Mouse (Mus musculus): ENCODE measurements around the gene Prpf31.

Gene Prpf31

DNA sequence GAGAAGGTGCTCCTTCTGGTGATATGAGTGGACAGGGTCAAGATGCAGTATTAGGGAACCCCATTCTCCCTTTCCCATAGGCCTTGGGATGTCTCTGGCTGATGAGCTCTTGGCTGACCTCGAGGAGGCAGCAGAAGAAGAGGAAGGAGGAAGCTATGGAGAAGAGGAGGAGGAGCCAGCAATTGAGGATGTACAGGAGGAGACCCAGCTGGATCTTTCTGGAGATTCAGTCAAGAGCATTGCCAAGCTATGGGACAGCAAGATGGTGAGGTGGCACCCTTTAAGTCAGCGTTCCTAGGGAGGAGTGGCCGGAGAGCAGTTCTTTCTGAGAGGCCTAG, 662 bp downstream of the Prpf31 start:
- DNase-seq, result no peak

GRCm38 (mm10) chr7:3643412-3643811, 13.6 kb downstream of the Prpf31 start:
- no peak for DNase-seq

- DNase-seq, result no peak
Observed at GRCm38 (mm10) chr7:3643843-3644242, 14.1 kb downstream of the Prpf31 start.

GRCm38 (mm10) chr7:3644348-3644671, 14.5 kb downstream of the Prpf31 start:
- no peak for DNase-seq

- DNase-seq, result peak; percentile 96
Observed at GRCm38 (mm10) chr7:3644672-3645487, 15.1 kb downstream of the Prpf31 start, which contains the start of gene Cnot3. Gene Cnot3, plus strand, starts transcription at chr7:3645268.

GRCm38 (mm10) chr7:3645488-3646025, 15.8 kb downstream of the Prpf31 start:
- DNase-seq, result no peak

GRCm38 (mm10) chr7:3646188-3646587, 16.4 kb downstream of the Prpf31 start:
- no peak for DNase-seq

- no peak for DNase-seq
Observed at GRCm38 (mm10) chr7:3646641-3647040, 16.9 kb downstream of the Prpf31 start.

DNA sequence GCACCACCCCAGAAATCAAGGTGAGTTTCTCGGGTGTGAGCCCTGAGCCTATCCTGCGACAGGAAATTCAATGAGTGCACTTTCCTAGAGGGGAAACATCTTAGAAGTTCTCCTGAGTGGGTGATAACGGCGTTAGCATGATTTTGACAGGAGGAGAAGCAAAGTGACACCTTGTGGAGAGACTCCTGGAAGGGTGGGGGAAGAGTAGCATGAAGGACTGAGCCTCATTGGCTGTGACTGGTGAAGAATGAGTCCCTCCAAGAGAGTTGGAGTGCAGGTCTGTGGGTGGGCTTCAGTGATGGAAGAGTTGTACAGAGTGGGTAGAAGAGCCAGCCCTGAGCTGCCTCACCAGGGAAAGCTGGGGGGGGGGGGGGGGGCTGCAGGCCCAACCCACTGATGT, 27.2 kb downstream of the Prpf31 start:
- DNase-seq, result no peak

GRCm38 (mm10) chr7:3658578-3658977, 28.8 kb downstream of the Prpf31 start:
- DNase-seq, result no peak

DNA sequence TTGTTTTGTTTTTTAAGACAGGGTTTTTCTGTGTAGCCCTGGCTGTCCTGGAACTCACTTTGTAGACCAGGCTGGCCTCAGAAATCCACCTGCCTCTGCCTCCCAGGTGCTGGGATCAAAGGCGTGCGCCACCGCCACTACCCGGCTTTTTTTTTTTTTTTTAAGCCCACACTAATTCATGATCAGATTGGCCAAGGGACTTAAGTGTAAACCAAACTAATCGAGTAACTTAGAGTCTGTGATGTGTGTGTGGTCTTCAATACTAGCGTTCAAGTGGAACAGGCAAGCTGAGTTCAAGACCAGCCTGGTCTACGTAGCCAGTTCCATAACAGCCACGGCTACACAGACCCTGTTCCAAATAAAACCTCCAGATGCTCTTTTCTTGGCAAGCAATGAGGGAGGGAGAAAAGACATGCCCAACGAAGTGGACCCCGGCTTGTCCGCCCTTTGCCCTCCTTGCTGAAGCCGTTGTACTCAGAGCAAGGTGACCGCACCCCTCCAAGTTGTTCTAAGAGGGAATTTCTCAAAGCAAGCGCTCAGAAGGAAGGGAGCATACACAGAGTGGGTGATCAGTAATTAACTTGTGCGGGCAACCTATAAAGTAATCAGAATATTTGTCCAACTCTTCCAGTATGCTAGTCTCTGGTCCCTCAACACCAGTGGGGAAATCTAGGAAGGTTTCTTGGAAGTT, 34.9 kb downstream of the Prpf31 start:
- no peak for DNase-seq

DNA sequence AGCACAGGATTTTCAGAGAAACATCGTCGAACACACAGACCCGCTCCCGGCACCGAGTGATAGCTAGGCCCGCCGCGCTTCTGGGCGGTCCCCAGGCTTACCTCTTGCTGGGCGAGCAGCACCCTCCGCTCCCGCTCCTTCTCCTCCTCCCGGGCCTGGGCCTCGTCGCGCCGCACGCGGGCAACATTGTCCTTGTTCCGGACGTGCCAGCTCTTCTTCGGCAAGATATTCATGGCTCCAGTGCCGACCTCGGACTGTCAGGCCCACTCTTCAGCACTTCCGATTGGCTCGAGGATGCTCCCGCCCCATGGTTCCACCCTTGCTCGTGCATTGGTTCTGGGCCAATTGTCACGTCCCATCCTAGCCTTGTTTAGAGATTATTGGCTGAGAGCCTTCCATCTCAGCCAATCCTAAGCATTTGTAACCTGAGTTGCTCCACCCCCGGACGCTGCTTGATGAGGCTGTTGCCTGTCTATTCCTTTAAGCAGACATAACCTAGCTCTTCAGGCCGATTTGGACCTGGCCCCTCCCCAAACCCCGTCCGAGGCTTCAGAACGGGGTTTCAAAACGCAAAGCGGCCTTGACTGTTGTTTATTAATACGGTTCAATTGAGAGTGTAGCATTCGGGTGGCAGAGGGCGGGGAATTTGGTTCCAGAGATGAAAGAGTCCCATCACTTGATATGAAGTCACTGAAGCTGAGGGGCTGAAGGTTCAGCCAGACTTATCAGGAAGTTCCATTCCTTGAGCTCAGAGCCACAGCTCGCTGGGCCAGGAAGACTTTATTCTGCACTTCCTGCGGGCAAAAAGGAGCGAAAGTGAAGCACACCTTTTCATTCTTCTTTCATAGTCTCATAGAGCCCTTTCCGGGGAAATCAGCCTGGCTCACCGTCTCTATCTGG, 35.7 kb downstream of the Prpf31 start, which contains the start of gene Leng1:
TSS of gene Leng1 (minus strand) at position 626 of the 900 bp plus-strand sequence.
- peak; percentile 92 for DNase-seq

- peak; percentile 16 for DNase-seq
Observed at GRCm38 (mm10) chr7:3666921-3667391, 37.2 kb downstream of the Prpf31 start.

DNA sequence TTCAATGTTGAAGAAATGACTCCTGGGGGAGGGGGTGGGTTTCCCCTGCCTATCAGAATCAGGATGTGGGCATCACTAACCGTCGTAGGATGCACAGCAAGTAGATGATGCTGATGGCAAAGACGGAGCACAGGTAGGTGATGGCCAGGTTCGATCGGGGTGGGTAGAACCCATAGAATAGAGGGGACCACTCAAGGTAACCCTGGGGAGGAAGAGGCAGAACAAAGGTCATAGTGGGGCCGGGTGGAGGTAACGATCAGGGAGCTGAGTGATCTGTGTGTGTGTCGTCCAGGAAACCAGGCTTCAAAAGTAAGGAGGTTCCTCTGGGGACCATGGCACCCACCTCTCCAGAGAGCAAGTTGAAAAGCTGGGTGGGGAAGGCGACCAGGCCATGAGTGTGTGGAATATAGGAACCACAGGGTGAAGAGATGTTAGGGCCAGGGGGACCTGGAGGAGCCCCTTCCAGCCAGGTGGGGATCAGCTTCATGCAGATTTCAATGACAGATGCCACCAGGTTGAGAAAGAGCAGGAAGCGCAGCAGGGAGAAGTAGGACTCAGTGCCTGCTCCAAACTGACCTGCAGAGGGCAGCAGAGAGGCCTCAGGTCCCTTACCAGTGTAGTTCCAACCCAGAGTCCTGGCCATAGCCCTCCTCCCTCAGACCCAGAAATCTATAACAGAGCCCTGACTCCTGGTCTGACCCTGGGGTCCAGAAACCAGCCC, 44.9 kb downstream of the Prpf31 start:
- peak; percentile 82 for DNase-seq

- no peak for DNase-seq
Observed at GRCm38 (mm10) chr7:3675228-3675548, 45.4 kb downstream of the Prpf31 start.

DNA sequence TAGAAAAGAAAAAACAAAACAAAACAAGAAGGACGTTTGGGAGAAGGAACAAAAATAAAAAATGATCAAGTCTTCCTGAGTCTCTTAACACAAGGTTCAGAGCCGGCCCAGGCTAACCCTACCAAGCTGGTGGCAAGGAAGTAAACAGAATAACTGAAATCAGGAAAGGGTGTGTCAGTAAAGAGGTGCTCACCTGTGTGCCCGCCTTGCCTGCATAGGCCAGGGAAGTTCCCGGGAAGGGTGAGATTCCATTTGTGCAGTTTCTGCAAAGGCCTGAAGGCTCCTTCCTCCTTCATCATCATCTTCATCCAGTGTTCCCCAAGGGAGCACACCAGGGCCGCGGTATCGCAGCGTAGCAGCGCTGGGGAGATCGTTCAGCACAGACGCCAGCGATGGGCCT, 46.6 kb downstream of the Prpf31 start:
- DNase-seq, result no peak

DNA sequence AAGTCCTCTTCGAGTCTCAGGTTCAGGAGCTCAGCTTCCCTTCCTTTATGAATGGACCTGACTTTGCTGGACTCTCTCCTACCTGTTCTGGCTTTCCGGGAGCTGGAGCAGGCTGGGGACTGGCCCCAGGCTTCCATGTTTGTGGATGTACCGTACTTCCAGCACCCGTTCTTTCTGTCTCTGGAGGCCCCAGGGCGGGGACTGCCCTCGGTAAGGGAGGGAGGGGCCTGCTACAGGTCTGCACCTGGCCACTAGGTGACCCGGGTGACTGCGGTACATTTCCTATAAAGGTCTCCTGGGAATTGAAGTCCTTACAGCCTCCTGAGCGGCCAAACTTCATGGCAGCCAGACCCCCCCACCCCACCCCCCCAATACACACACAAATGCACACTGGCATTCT, 47.6 kb downstream of the Prpf31 start, which contains the start of gene Tmc4:
TSS of gene Tmc4 (minus strand) at position 212 of the 400 bp plus-strand sequence.
- DNase-seq, result no peak

- DNase-seq, result no peak
Observed at GRCm38 (mm10) chr7:3683908-3684550, 54.2 kb downstream of the Prpf31 start.

DNA sequence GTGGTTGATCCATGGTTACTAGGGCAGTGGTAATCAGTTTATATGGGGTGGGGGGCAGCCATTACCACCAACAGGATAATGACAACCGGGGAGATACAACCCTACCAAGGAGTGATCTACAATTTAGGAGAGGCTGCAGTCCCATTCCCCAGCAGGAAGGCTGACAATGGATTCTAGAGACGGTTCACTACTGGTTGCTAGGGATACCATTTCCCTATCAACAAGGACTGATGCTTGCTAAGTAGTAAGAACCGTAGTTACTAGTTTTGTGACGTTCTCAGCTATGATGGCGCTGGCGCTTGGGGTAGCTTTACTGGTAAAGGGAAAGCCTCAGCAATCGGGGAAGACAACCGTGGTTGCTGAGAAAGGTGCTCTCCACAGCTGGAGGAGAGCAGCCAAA, 54.9 kb downstream of the Prpf31 start:
- no peak for DNase-seq

DNA sequence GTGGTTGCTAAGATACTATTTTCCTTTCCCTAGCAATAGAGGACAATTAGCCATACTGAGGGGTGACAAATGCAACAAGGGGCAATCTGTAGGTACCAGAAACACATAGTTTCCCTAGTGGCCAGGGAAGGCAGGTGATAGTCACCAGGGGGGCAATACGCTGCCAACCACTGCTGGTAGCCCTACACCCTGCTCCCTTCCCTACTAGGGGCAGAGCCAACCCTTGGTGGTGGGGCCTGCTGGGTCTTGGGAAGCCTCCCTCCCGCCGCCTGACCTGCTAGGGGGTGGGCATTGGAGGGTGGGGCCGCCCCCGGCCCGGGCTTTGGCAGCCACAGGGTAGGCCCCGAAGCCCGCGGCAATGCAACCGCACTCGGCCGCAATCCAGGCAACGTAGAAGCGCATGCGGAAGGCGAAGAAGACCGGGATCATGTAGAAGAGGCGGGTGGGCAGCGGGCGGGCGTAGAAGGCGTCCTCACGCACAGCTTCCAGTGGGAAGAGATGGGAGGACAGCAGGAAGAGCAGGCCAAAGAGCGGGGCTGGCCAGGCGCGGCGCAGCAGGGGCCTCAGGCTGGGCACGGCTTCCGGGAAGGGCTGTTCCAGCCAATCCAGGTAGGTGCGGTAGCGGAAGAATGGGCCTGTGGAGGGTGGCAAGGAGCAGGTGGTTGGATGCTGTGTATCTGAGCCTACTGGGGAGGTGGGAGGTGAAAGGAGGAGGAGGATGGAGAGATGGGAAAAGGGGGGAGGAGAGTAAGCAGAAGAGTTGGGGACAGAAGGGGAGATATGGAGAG, 55.8 kb downstream of the Prpf31 start:
- DNase-seq, result no peak

- no peak for DNase-seq
Observed at GRCm38 (mm10) chr7:3691919-3692318, 62.1 kb downstream of the Prpf31 start.
